Mouse (Mus musculus): ENCODE measurements at regions not wholly inside any gene's neighbourhood (a gene's known extent, or its start where the extent isn't known, plus 50 kb on each side); places are given as distances from the start of the nearest gene placed in this dataset.

DNA sequence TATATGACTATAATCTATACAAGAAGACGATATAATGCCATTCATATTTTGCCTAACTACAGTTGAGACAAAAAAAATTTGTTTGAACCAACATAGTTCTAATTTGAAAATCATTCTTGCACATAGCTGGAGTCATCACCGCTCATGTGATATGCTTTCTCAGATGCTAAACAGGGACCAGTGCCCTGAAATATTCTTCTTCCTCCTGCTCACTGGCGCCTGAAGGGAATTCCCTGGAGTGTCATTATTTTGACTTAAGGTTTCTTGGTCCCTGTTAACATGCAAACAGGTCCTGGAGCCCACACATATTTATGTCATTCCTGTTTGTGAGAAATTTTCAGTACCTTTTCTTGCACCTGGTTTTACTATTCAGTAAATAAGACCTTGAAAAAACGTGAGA is 177.5 kb upstream of the Syt1 start:
- H3K4me2 ChIP-seq, result no peak overlapping the region
- H3K9ac ChIP-seq (ENCODE audit: low read depth, low read length), result no peak overlapping the region
- WGBS, result 75% methylated on average over 4 of the region's 4 CpGs
- DNase-seq (ENCODE audit: low spot score) (no peak), ATAC-seq (replicated peaks; ENCODE audit: low FRiP score) (no peak)
- no peak overlapping the region for H3K4me3 ChIP-seq (ENCODE audit: low read depth, low read length)
- no peak overlapping the region for H3K27ac ChIP-seq (ENCODE audit: low read depth, low read length)
- no peaks in the 10 kb centered on the region for H3K36me3 ChIP-seq (ENCODE audit: control insufficient read depth, insufficient read depth, low read length)
- no peaks in the 10 kb centered on the region for H3K9me3 ChIP-seq (ENCODE audit: control insufficient read depth, low read length)
- no peaks in the 10 kb centered on the region for H3K4me1 ChIP-seq (replicated peaks; ENCODE audit: control insufficient read depth, insufficient read depth, low read length)
- H3K27me3 ChIP-seq (replicated peaks; ENCODE audit: control insufficient read depth, insufficient read depth, low read length), result no peaks in the 10 kb centered on the region

DNA sequence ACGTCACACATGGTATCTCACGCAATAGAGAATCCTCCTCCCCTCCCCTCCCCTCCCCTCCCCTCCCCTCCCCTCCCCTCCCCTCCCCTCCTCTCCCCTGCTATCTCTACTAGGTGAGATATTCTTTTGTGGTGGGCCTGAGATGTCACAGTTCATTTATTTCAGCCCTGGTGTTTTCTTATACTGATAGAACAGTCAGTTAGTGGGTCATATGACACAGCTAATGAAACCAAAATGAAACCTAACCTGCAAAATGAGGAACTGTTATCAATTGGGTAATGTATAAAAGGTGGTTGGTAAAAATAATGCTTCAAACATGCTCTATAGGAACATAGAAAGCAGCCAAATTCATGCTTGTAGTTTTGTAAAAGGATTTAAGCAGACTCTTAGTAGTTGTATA is 174.5 kb upstream of the Syt1 start:
- WGBS, result 40% methylated on average over 2 of the region's 2 CpGs

DNA sequence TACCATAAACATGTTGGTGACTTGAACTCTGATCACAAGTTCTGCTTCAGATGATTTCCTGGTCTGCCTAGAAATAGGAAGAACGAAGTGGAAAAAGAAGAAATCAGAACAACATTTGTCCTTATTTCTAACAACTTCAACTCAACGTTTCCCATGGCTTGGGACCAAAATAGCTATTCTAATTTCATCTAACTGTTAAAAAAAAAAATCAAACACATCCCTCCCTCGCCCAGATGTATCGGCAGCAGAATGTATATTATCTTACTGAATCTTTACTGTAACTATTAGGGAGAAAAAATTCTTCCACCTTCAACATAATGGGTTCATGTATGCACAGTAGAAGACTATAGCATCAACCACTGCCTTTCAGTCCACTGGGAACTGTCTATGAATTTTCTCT is 169.7 kb upstream of the Syt1 start:
- Histone ChIP-seq H3K27ac (ENCODE audit: low read depth, low read length) (no peak overlapping the region), H3K9me3 (ENCODE audit: control insufficient read depth, low read length) (no peaks in the 10 kb centered on the region), H3K4me1 (replicated peaks; ENCODE audit: control insufficient read depth, insufficient read depth, low read length) (no peaks in the 10 kb centered on the region), H3K36me3 (ENCODE audit: control insufficient read depth, insufficient read depth, low read length) (no peaks in the 10 kb centered on the region), H3K9ac (ENCODE audit: low read depth, low read length) (no peak overlapping the region), H3K4me2 (no peak overlapping the region), H3K27me3 (replicated peaks; ENCODE audit: control insufficient read depth, insufficient read depth, low read length) (no peaks in the 10 kb centered on the region), H3K4me3 (ENCODE audit: low read depth, low read length) (no peak overlapping the region)
- WGBS, result 77% methylated on average over 4 of the region's 4 CpGs
- ATAC-seq (replicated peaks; ENCODE audit: low FRiP score) (no peak), DNase-seq (ENCODE audit: low spot score) (no peak)

More for the DNA sequence above, 174.5 kb upstream of the Syt1 start:
- Histone ChIP-seq H3K4me1 (replicated peaks; ENCODE audit: control insufficient read depth, insufficient read depth, low read length) (no peaks in the 10 kb centered on the region), H3K27ac (ENCODE audit: low read depth, low read length) (no peak overlapping the region), H3K9me3 (ENCODE audit: control insufficient read depth, low read length) (no peaks in the 10 kb centered on the region), H3K36me3 (ENCODE audit: control insufficient read depth, insufficient read depth, low read length) (no peaks in the 10 kb centered on the region), H3K4me3 (ENCODE audit: low read depth, low read length) (no peak overlapping the region), H3K27me3 (replicated peaks; ENCODE audit: control insufficient read depth, insufficient read depth, low read length) (no peaks in the 10 kb centered on the region), H3K9ac (ENCODE audit: low read depth, low read length) (no peak overlapping the region), H3K4me2 (no peak overlapping the region)
- DNase-seq (ENCODE audit: low spot score) (no peak), ATAC-seq (replicated peaks; ENCODE audit: low FRiP score) (no peak)

DNA sequence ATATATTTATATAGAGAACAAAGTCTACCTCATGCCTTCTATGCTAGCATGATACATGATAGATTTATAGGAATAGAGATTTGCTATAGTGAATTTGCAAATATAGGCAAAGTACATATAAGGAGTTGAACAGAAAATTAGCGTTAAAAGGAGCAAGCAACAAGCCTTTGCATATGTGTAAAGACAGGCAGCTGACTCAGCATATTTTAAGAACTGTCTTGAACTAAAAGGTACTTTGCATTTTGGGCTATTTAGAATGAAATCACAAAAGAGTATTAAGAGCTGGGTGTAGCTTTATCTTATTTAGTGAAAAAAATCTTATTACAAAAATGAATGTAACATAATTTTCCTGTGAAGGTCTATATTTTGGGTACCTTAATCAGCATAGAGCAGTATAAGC is 149.9 kb upstream of the Syt1 start:
- DNase-seq (ENCODE audit: low spot score) (no peak), ATAC-seq (replicated peaks; ENCODE audit: low FRiP score) (no peak)
- no peak overlapping the region for H3K9ac ChIP-seq (ENCODE audit: low read depth, low read length)
- H3K27ac ChIP-seq (ENCODE audit: low read depth, low read length), result no peak overlapping the region
- H3K4me1 ChIP-seq (replicated peaks; ENCODE audit: control insufficient read depth, insufficient read depth, low read length), result no peaks in the 10 kb centered on the region
- 83% methylated on average over 1 of the region's 1 CpGs for WGBS
- H3K4me3 ChIP-seq (ENCODE audit: low read depth, low read length), result no peak overlapping the region
- no peaks in the 10 kb centered on the region for H3K27me3 ChIP-seq (replicated peaks; ENCODE audit: control insufficient read depth, insufficient read depth, low read length)
- no peaks in the 10 kb centered on the region for H3K9me3 ChIP-seq (ENCODE audit: control insufficient read depth, low read length)
- no peak overlapping the region for H3K4me2 ChIP-seq
- H3K36me3 ChIP-seq (ENCODE audit: control insufficient read depth, insufficient read depth, low read length), result no peaks in the 10 kb centered on the region

DNA sequence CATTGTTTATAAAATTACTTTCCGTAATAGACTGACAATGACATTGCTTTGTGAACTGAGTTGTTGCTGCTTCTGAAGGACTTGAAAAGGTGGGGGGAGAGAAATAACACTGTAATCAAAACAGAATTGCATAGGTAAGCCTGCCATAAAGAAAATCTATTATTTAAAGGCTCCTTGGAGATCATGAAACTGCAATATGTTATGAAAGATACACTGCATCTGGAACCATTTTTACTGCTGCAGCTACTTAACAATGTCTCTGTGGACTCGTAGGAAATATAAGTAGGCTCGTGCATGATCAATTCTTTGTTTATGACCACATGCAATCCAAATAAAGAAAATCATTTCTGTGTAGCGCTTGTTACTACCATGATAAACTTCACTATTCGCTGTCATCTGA is 145.0 kb upstream of the Syt1 start:
- Histone ChIP-seq H3K27ac (ENCODE audit: low read depth, low read length) (no peak overlapping the region), H3K4me1 (replicated peaks; ENCODE audit: control insufficient read depth, insufficient read depth, low read length) (no peaks in the 10 kb centered on the region), H3K4me3 (ENCODE audit: low read depth, low read length) (no peak overlapping the region), H3K9me3 (ENCODE audit: control insufficient read depth, low read length) (no peaks in the 10 kb centered on the region), H3K4me2 (no peak overlapping the region), H3K36me3 (ENCODE audit: control insufficient read depth, insufficient read depth, low read length) (no peaks in the 10 kb centered on the region), H3K9ac (ENCODE audit: low read depth, low read length) (no peak overlapping the region), H3K27me3 (replicated peaks; ENCODE audit: control insufficient read depth, insufficient read depth, low read length) (no peaks in the 10 kb centered on the region)
- no peak for ATAC-seq (replicated peaks; ENCODE audit: low FRiP score)
- DNase-seq (ENCODE audit: low spot score), result no peak
- WGBS, result 86% methylated on average over 5 of the region's 5 CpGs

DNA sequence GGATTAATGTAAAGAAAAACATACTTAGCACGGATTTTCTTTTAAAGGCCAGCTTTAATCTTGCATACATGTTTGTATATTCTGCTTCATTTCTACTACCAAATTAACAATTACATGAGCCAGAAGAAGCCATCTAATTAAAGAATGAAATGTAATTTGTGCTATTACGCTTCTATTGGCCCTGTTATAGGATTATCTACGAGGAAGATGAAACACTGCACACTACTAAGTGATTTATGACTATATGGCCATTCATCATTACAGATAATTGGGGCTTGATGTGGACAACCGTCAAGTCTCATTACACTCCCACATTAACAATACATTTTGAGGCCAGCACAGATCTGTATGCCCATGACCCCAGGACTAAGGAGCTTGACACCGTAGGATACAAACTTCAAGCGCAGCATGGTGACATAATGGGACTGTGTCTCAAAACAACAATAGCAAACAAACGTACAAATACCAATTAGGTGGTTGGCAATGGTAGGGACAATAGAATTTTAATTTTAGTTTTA is 129.7 kb upstream of the Syt1 start:
- H3K9me3 ChIP-seq (ENCODE audit: control insufficient read depth, low read length), result no peaks in the 10 kb centered on the region
- no peaks in the 10 kb centered on the region for H3K27me3 ChIP-seq (replicated peaks; ENCODE audit: control insufficient read depth, insufficient read depth, low read length)
- no peak for DNase-seq (ENCODE audit: low spot score)
- no peak for ATAC-seq (replicated peaks; ENCODE audit: low FRiP score)
- H3K4me3 ChIP-seq (ENCODE audit: low read depth, low read length), result no peak overlapping the region
- no peak overlapping the region for H3K4me2 ChIP-seq
- 82% methylated on average over 7 of the region's 7 CpGs for WGBS
- H3K27ac ChIP-seq (ENCODE audit: low read depth, low read length), result no peak overlapping the region
- no peak overlapping the region for H3K9ac ChIP-seq (ENCODE audit: low read depth, low read length)
- no peaks in the 10 kb centered on the region for H3K4me1 ChIP-seq (replicated peaks; ENCODE audit: control insufficient read depth, insufficient read depth, low read length)
- no peaks in the 10 kb centered on the region for H3K36me3 ChIP-seq (ENCODE audit: control insufficient read depth, insufficient read depth, low read length)

DNA sequence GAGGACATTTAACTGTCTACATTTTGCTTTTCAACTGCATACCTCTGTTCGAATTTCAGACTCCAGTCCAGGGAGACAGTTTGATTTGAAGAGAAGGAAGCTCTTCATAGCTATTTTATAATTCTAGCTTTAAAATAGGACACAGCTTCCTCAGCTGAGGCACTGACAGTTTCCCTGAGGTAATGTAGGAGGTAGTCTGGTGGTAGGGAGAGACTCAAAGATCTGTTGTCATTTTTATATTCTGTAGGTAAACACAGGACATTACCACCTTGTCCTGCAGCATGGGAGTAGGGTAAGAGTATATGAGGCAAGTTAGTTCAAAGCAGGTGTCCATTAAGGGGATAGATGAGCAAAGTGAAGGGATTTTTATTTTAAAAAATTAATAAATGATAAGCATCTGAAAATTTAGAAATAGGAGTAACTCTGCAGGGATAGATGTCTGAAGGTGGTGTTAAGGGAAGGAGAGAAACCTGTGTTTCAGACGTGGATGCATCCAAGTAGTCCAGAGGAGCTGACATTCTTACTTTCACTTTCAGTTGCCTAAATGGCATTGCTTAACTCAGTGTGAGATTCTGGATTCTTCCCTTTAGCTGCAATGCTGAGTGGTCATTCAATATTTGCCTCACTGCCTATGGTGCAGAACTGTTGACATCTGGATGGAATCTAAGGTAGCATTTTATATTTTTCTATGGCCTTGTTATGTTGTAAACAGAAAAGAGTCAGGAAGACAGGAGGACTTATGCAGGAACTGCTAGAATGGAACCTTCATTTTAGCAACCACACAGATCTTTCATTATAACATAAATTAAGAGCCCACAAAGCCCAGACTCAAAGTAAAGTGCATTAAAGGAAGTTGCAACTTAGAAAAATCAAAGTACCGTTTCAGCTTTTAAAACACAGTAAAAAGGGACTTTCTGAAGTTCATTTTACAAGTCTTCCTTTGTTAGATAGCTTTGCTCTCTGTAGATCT is 126.3 kb upstream of the Syt1 start:
- DNase-seq (ENCODE audit: low spot score) (no peak), ATAC-seq (replicated peaks; ENCODE audit: low FRiP score) (no peak)
- Histone ChIP-seq H3K27ac (ENCODE audit: low read depth, low read length) (no peak overlapping the region), H3K4me2 (no peak overlapping the region), H3K27me3 (replicated peaks; ENCODE audit: control insufficient read depth, insufficient read depth, low read length) (no peaks in the 10 kb centered on the region), H3K9me3 (ENCODE audit: control insufficient read depth, low read length) (no peaks in the 10 kb centered on the region), H3K4me1 (replicated peaks; ENCODE audit: control insufficient read depth, insufficient read depth, low read length) (no peaks in the 10 kb centered on the region), H3K4me3 (ENCODE audit: low read depth, low read length) (no peak overlapping the region), H3K36me3 (ENCODE audit: control insufficient read depth, insufficient read depth, low read length) (no peaks in the 10 kb centered on the region), H3K9ac (ENCODE audit: low read depth, low read length) (no peak overlapping the region)
- WGBS, result 60% methylated on average over 3 of the region's 3 CpGs

DNA sequence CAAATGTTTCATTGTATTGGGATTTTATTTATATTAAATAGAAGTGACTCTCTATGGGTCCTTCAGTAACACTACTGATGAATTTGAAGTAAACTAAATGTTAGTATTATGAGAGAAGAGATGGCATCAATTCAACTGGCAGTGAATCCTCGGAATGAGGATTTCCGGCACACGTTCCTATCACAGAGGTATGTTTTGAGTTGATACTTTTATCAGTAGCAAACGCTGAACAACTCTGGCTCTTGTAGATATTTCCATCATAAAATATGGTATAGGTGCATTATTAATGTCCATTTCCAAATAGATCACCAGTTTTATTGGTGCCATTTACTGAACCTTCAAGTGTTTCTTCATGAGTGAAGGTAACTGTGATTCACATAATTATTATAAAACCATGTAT is 123.7 kb upstream of the Syt1 start:
- H3K4me1 ChIP-seq (replicated peaks; ENCODE audit: control insufficient read depth, insufficient read depth, low read length), result no peaks in the 10 kb centered on the region
- H3K4me3 ChIP-seq (ENCODE audit: low read depth, low read length), result no peak overlapping the region
- 88% methylated on average over 4 of the region's 4 CpGs for WGBS
- no peaks in the 10 kb centered on the region for H3K27me3 ChIP-seq (replicated peaks; ENCODE audit: control insufficient read depth, insufficient read depth, low read length)
- H3K9me3 ChIP-seq (ENCODE audit: control insufficient read depth, low read length), result no peaks in the 10 kb centered on the region
- no peak overlapping the region for H3K9ac ChIP-seq (ENCODE audit: low read depth, low read length)
- ATAC-seq (replicated peaks; ENCODE audit: low FRiP score) (no peak), DNase-seq (ENCODE audit: low spot score) (no peak)
- H3K4me2 ChIP-seq, result no peak overlapping the region
- no peaks in the 10 kb centered on the region for H3K36me3 ChIP-seq (ENCODE audit: control insufficient read depth, insufficient read depth, low read length)
- H3K27ac ChIP-seq (ENCODE audit: low read depth, low read length), result no peak overlapping the region

DNA sequence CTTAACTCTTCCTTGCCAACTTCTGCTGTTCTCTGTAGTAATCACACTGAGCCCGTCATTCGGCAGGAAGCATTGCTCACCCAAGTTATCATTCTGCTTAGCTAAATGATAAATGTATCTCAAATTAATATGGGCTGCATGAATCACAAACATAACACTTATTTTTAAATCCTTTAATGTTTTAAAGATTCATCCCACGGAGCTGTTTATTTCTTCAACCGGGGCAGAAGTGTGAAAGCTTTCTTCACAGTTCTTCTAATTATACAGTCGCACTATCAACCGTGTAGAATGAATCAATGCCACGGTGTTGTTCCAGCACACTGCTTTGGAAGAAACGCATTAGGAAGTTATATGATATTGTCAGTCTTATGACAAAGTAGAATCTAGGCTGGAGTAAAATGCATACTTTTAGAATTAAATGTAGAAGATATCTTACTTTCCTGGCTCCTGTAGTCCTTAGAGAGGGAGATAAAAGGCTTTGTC is 121.3 kb upstream of the Syt1 start:
- Histone ChIP-seq H3K9me3 (ENCODE audit: control insufficient read depth, low read length) (no peaks in the 10 kb centered on the region), H3K27me3 (replicated peaks; ENCODE audit: control insufficient read depth, insufficient read depth, low read length) (no peaks in the 10 kb centered on the region), H3K9ac (ENCODE audit: low read depth, low read length) (no peak overlapping the region), H3K36me3 (ENCODE audit: control insufficient read depth, insufficient read depth, low read length) (no peaks in the 10 kb centered on the region), H3K27ac (ENCODE audit: low read depth, low read length) (no peak overlapping the region), H3K4me1 (replicated peaks; ENCODE audit: control insufficient read depth, insufficient read depth, low read length) (no peaks in the 10 kb centered on the region), H3K4me3 (ENCODE audit: low read depth, low read length) (no peak overlapping the region), H3K4me2 (no peak overlapping the region)
- no peak for ATAC-seq (replicated peaks; ENCODE audit: low FRiP score)
- DNase-seq (ENCODE audit: low spot score), result no peak
- WGBS, result 63% methylated on average over 8 of the region's 8 CpGs
